Mouse (Mus musculus) cerebellum, adult 9-11 months (tissue): ENCODE measurements around the gene Arhgap31.
A peak's percentile ranks its signal among the peaks of the same experiment; 100 is the strongest.
"Not testable (repeated sequence)": the region's sequence is repeated elsewhere in the genome, so short reads cannot be mapped to it uniquely, and the experiment has no call there.

Experiments
- DNase-seq: peaks from one replicate; pipeline ENCODE4 v3.0.0; 2022

Arhgap31 gene

DNA sequence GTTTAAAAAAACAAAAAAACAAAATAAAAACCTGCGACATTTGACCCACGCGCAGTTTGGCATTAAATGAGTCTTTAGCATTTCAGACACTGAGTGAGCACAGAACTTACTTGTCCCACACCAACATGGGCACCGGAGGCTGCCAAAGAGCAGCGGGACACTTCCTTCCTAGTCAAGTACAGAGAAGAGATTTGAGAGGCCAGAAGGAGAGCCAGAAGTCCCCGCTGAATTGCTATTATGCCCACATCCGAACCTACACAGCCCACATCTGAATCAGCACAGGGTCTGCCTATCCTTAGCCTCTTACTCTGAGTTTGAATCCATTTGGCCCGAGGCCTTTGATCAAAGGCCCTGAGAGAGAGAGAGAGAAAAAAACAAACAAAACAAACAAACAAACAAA, 11.2 kb upstream of the Arhgap31 start:
- DNase-seq = peak; percentile 21

DNA sequence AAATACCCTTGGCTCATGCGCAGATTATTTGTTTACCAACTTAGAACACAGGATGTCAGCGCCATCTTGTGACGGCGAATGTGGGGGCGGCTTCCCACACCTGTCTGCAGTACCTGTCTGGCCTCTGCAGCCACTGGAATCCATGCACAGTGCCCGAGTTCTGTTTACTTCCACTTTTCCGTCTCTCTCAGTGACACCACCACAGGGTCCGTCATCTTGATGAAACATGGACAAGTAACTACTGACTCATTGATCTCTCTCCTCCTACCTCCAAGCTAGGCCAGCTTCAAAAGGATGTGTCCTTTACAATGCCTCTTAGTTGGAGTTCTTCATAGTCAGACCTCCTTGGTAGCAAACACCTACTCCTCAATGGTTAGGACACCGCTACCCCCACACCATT, 8.3 kb upstream of the Arhgap31 start:
- no peak for DNase-seq

DNA sequence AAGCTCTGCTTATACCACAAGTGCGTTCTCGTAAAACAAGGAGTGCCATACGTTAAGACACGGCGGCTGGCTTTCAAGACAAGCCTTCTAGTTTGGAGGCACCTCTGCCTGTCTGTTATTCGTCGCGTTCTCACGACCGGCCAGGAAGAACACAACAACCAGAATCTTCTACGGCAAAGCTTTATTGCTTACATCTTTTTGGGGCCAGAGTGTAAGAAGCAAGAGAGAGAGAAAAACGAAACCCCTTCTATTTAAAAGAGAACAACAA, 1.1 kb upstream of the Arhgap31 start:
- DNase-seq = not testable (repeated sequence)

DNA sequence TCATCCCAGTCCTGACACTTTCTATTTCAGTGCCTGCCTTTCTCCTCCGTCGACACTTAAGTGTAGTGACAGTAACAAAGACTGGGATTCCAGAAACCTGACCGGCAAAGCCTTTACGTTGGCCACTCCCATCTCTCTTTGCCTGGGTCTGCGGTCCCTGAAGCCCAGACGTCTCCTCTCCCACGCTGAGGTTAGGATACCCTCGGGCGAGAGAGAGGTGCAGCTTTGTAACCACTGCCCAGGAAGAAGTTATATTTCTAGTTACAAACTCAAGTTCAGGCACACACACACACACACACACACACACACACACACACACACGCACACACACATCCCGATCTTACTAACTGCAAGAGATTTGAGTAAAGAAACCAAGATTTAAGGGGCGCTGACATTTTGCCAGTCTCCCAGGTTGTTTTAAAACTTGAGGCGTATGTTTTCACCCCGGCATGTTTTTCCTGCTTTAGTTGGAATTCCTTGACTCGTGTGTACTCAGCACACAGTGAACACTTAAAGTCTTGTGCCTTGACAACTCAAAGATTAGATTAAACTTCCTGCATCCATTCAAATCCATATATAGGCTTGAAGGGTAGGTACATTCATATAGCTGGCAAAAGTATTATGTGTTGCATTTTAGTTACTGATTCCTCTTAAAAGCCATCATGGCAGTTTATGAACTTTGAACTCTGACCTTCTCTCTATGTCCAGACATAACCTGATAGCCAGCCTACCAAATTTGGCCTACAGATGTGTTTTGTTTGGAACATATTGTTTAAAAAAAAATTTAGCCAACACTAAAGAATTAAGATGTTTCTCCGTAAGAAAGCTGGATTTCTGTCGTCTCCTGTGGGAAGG, 557 bp upstream of the Arhgap31 start:
- no peak for DNase-seq

DNA sequence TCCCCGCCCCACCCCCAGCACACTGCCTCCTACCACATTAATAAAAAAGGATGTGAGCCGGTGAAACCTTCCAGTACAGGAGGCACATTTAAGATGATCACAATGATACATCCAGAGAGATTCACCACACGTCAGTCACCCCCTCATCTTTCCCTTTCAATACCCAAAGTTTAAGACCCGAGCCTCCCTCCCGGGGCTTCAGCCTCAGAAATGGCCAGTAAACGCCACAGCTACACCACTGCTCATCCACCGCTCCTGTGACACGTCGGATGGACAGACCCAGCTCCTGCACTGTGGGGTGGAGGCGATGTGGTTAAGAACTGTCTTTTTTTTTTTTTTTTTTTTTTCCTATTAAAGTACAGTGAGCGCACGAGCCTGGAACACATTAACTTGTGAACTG, 969 bp downstream of the Arhgap31 start:
- DNase-seq = no peak

DNA sequence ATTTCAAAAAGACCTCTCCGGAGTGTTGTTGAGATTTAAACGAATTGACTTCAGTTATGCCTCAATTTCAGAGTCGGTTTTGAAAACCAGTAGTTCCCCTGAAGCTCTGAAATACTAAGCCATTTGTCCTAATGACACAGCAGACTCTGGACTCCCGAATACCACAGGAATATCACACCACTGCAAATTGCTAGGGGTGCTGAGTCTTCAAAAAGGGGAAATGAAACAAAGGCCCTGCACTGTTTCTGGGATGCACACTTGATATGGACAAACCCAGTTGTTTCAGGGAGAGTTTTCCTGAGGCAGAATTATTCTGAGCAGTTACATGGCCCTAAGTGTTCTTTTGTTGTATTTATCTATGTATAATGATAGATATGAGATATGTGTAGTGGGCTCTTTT, 1.8 kb downstream of the Arhgap31 start:
- DNase-seq = no peak

DNA sequence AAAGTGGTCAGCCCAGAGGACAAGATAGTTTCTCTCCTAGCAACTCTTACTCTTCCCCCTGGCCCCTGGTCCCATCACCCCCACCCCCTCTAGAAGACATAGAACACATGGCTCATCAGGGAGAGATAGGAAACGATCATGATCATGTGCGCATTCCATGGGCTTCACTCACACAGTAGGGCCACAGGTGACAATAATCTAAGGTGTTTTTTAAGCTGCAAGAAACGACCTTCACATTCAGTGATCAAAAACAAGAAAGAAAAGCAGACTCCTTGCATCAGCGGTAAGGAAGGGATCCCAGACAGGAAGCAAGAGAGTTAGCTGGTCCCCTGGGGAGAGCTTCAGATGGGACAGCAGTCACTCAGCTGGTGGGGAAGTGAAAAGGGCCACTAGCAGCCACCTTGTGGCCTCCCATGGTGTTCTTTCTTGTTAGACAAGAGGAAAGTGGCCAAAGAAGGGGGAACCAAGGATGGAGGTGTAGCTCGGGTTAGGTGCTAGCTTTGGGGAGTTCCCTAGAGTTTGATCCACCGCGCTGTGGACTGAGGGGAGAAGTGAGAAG, 4.0 kb downstream of the Arhgap31 start:
- DNase-seq = no peak

DNA sequence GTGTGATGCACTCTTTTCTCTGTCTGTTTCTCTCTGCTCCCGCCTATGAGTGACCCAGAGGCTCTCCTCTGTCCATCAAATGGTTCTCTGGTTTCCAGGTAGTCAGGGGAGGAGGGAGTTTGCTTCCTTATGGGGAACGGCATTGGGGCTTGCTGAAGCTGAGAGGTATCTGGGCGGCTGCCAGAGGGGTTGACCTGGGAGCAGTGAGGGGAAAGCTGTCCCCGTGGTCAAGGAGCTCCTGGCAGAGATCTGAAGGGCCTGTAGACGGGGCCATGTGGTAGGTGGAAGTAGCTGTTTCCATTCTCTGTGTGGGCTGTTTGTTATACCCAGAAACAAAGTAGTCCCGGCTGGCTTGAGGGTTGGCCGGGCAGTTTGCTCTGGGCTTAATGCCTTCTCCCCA, 6.3 kb downstream of the Arhgap31 start:
- DNase-seq = no peak

DNA sequence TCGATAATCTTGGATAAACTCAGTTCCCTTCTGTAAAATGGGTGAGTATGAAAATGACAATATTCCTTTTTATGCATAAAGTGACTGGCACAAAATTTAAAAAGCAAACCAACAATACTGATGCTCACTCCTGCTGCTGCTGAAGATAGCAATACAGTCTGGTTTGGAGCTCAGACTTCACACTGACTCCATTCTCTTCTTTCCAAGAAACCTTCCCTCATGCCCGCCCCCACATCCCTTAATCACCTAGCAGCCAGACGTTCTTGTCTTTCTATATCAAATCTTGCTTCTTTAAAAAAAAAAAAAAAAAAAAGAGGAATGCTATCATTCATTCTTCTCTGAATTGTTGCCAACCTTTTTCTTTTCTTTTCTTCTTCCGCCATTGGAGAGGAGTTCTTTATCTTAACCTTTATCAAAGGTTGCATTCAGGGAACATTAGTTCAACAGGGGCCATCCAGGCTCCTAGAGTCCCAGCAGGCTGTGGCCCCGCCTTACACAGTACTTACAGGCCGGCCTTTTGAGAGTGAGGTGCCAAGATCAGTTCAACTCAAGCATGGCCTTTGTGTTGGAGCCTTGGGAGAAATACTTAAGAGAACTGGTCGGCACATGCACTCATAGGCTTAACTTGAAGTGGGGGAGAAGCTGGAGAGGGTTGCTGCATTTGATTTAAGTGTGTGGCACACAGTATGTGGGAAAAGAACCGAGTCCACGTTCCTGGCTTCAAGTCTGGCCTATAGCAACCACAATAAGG, 7.4 kb downstream of the Arhgap31 start:
- DNase-seq = no peak

DNA sequence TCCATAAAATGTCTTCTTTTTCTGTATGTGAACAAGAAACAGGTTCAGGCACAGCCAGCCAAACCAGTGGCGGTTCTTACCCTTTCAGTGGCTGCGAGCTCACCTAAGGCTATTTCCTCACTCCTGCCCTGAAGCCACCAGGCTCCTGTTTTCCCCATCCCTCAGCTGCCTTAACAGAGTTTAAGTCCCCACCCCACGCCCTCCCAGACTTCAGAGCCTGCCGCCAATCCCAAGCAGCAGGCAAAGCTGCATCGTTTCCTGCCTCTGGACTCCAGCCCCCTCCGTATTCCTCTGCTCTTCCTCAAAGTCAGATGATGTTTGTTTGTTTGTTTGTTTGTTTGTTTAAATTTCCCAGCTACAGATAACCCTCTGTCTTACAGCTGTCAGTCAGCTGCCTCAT, 9.6 kb downstream of the Arhgap31 start:
- DNase-seq = no peak

DNA sequence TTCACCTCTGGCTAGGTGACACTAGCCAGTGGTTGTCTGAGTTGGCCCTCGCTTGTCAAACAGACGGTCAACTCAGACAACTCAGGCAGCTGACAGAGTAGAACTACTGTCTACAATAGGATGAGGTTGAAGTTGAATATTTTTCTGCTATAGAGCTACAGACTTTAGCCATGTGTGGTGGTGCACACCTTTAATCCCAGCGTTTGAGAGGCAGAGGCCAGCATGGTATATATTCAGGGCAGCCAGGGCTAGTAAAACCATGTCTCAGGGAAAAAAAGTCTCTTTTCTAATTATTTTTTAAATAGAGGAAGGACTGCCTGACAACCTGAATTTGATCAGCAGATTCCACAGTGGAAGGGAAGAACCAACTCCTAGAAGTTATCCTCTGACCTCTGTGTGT, 10.8 kb downstream of the Arhgap31 start:
- DNase-seq = no peak

DNA sequence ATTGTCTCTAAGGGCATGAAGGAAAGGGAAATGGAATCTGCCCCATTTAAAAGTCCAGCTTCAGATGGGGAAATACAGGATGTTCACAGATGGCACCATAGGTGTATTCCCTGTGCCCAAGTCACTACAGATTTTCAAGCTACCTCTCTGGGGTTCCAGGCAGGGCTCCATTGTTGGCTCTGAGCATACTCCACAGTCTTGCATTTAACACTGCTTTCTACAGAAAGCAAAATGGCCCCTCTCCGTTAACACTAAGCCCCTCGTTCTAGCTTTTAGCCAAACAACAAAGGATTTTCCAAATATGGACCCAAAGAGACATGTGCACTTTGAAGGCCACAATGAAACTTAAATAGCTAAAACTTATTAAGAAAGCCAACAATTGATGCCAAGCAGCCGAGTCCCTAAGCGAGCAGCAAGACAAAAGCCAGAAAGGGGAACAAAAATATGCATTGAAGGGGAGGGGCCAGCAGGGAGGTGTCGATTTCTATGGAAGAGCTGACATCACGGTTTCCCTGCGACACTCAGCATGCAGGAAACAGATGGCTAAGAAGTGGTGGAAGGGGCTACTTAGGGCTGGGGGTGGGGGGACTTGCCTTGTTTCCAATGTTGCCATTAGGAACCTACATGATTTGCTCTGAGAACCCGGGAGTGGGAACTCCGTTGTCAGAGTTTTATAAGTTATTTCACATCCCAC, 11.4 kb downstream of the Arhgap31 start:
- DNase-seq = no peak

DNA sequence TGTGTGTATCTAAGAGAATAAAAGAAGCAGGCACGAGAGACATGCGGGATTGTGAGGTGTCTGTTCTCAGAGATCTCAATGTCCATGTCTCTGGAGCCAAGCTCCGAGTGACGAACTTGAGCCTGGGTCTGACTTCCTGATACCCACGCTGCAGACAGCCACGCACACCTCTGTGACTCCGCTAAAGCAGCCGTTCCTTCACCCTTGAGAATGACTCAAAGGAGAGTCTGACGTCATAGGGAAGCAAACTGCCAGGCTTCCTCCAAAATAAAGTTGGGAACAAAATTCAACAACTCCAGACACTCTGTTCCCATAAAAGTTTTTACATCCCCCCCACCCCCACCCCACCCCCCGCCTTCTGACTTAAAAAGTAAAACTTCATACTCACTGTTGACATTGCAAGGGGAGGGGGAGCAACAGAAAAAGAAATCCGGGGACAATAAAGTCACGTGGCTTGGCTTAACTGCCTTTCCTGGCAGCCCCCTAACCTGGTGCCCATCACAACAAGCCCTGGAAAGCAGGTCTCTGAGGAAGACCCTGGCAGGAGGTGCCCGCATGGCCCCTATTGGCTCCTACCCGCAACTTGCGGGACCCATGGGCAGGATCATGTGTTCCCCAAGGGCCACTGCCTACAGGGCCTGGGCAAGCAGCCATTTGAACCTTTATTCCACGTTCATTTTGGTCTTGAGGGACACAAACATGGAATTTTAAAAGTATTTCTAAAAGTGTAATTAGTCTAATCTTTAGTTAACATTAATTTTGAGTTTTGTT, 12.5 kb downstream of the Arhgap31 start:
- DNase-seq = no peak

DNA sequence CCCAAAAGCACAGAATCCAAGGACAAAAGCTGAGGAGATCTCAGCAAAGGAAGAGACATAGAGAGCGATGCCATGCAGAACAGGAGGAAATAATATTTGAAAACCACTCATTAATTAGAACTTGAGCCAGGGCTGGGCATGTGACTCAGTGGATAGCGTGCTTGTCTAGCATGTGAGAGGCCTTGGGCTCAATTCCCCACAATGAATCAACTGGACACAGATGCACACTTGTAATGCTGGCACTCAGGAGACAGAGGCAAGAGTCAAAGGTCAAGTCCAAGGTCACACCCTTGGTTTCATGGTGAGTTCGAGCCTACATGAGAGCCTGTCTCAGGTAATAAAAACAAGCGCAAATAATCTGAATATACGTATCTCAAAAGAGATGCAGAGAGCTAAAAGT, 15.5 kb downstream of the Arhgap31 start:
- DNase-seq = no peak

DNA sequence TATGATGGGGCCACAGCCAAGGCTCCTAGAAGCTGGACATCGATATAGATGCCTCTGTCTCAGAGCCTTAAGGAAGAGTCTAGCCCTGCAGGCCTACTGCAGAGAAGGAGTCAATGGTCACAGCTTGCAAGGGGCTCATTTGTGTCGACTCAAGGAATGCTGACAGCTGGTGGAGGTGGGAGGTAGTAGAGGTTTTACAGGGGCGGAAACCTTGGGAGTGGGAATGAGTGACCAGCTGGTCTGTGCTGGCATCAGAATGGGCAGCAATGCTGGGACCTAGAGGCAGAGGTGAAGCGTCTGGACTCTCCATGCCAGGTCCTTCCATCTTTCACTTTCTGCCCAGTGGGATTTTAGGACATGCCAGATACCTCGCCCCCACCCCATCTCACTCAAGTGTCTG, 17.5 kb downstream of the Arhgap31 start:
- no peak for DNase-seq

DNA sequence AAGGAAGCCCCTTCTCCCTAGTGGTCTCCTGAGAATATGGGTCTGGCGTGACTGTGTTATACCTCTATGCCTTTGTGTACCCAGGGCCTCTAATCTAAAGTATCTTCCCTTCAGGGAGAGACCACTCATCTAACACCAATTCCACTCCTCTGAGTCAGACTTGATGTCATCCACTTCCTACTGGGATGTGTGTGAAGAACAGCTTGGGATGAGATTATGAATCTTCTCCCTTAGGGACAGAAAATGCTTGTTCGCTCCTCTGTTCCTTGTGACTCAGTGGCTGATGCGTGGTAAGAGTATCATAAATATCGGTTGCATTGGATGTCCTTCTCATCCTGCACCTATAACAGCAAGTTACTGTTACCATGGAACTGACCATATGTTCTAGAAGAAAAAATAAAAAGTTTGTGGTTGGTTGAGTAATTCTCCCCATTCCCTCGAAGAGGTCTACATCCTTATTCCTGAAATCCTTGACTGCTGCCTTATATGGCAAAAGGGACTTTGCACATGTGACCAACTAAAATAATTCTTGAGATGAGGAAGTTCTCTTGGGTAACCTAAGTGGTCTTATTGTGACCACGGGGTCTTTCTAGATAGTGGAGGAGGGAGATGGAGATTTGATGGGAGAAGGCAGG, 18.1 kb downstream of the Arhgap31 start:
- no peak for DNase-seq

DNA sequence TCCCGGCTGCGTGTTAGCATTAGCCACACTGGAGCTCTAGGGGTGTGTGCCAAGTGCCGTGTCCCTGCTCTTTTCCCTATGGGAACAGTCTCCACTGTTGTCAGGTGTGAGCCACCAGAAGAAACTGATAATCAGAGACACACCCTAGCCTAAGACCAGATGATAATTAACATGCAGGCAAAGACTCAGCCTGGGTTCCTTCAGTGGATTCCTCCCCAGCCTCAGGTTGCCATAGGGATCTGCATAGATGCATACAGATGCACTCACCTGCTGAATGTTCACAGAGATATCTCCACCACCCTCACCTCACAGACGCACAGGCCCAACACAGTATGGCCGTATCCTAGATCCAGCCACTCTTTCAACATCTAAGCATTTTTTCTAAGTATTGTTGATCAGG, 22.6 kb downstream of the Arhgap31 start:
- no peak for DNase-seq

DNA sequence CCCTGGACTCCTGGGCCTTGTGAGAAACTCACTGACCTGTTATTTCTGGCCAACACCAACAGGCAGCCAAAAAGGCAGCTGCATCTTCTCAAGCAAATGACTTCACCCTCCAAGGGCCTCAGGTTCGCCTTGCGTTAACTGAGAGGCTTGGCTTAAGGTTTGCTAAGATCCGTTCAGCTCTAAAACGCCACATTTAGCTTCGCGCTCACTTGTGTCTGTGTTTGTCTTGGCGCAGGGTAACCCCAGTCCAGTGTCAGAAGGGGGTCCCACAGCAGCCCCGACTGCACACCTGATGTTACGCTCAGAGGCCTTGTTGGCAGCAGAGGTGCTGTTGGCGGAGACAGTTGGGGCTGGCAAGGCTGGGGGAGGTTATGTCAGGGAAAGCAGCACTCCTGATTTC, 23.3 kb downstream of the Arhgap31 start:
- DNase-seq = no peak

DNA sequence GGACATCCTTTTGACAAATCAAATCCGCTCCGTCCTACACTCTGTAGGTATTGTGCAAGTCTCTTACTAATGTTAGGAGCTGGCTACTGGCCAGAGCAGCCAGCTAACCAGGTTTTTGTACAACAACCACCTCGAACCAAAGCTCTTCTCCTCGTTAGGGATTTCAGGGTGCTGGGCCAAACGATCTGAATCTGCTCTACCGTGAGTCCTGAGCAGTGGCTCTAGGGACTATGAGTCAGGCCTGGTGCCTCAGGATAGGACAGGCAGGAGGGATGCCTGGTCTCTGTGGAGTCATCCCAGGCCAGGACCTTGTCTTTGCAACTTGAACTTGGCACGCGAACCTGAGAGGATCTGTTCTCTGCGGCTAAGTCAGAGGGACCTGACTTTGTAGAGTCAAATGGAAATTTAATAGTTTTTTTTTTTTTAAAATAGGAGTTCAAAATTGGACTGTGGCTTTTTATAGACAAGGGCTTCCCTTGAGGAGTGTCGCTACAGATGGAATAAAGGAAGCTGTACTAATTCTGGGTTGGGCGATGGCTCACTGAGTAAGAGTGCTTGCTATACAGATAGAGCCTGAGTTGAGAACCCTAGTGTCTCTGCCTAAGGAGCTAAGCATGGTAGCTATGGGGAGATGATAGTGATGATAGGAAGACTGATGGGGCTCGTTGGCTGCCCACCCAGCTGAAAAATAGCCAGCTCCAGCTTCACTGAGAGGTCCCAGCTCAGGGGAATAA, 24.4 kb downstream of the Arhgap31 start:
- no peak for DNase-seq

DNA sequence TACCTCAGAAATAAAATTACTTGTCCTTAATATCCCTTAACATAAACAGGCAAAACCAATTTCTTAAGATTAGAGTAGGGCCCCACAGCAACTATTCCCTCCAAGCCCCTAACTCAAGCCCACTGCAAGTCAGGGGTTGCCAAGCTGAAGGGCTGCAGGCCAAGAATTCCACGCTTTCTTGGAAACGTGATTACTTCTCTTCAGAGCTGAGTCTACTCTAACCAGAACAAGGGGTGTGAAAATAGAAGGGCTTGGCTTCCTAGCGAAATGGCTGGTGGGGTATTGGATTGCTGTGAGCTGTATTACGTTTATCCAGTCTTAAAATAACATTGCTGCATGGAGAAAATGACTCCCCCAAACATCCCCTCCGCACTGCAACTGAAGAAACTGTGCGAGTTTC, 25.4 kb downstream of the Arhgap31 start:
- DNase-seq = no peak

DNA sequence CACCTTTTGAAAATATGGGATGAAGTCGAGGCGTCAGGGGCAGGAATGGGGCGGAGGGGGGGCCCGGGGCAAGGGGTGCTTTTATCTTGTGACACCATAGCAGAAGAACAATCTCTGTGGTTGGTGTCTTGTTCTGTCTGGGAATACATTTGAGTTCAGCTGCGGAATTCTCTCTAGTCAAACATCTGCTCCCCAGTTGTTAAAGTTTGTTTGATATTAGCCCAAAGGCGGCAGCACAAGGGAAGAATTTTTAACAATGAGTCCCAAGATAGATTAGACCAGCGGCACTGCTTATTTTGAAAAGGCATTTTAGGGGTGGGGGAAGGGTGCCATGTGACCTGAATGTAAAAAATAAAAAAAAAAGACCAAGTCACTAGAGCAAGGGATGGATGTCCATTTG, 30.0 kb downstream of the Arhgap31 start:
- DNase-seq = no peak

DNA sequence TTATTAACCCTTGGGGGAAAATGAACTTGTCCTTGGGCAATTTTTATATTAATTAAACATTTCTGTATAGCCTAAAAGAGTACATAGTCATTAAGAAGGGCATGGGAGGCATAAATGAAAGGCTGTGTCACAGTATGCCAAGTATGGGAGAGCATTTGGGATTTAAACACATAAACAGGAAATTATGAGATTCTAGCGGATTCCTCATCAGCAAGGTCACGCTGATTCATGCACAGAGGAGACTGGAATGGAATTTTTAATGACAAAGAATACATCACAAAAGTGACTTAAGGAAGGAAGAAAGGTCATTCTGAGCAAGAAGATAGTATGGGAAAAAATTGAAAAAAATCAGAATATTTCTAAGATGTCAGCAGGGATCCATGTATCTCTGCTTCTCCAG, 31.8 kb downstream of the Arhgap31 start:
- DNase-seq = no peak
